Mouse (Mus musculus) forebrain, embryonic 15.5 days (tissue): Measurements from ENCODE around the gene Trim15. TPM values are rescaled to one million over a fixed set of nuclear protein-coding genes. Genes with fewer than 3 reads are reported as not detected.

Source experiments
- ATAC-seq: fragments of 200-750 bp; cut with Nextera tagmentation; replicated peaks from 2 replicates; pipeline ENCODE4 v1.8.0; 2017; ENCODE audit warnings: mild to moderate bottlenecking, moderate TSS enrichment, moderate library complexity
- H3K27ac ChIP-seq: fragments of 300-500 bp; sonication (generic); replicated peaks from 2 replicates; pipeline ENCODE4 v1.5.1; 2015; ENCODE audit warnings: mild to moderate bottlenecking, inconsistent platforms
- H3K27me3 ChIP-seq: fragments of 300-500 bp; sonication (generic); 2 replicates; pipeline ENCODE4 v1.6.1; 2015; ENCODE audit warnings: inconsistent platforms
- H3K36me3 ChIP-seq: fragments of 300-500 bp; sonication (generic); 2 replicates; pipeline ENCODE4 v1.6.1; 2015; ENCODE audit warnings: mild to moderate bottlenecking, inconsistent platforms
- H3K4me1 ChIP-seq: fragments of 300-500 bp; sonication (generic); 2 replicates; pipeline ENCODE4 v1.6.1; 2015; ENCODE audit warnings: inconsistent platforms
- H3K4me2 ChIP-seq: fragments of 300-500 bp; sonication (generic); replicated peaks from 2 replicates; pipeline ENCODE4 v1.6.1; 2015; ENCODE audit warnings: mild to moderate bottlenecking, inconsistent platforms
- H3K4me3 ChIP-seq: fragments of 300-500 bp; sonication (generic); 2 replicates; pipeline ENCODE4 v1.5.1; 2015; ENCODE audit warnings: mild to moderate bottlenecking, inconsistent platforms
- H3K9ac ChIP-seq: fragments of 300-500 bp; sonication (generic); replicated peaks from 2 replicates; pipeline ENCODE4 v1.6.1; 2015; ENCODE audit warnings: mild to moderate bottlenecking, inconsistent platforms
- H3K9me3 ChIP-seq: fragments of 300-500 bp; sonication (generic); 2 replicates; pipeline ENCODE4 v1.6.1; 2016; ENCODE audit warnings: inconsistent platforms
- WGBS: fragments of 180-500 bp; shearing (Covaris S2); methylation state at CpG from one replicate; pipeline ENCODE4 v1.1.7; 2015; ENCODE audit warnings: mixed read lengths; 5-methylcytosine and 5-hydroxymethylcytosine counted together
- polyA plus RNA-seq: library from polyadenylated mRNA; unstranded; fragments of >200 nt; fragmentation: Nextera tagmentation; extraction: Ambion mirVana; gene quantifications from 2 replicates; pipeline ENCODE4 v1.2.1, GENCODE M21; 2015

Gene Trim15
- polyA plus RNA-seq, 1 experiment from 2014 or later: 0.18 TPM

GRCm38 (mm10) chr17:36861680-36862079, 5.3 kb downstream of the Trim15 start:
- ATAC-seq: no peak
- Histone ChIP-seq H3K4me1 (no peaks in the 10 kb centered on the region; the same call in 1 of the 2 replicates), H3K27ac (no peak overlapping the region), H3K9ac (no peak overlapping the region), H3K36me3 (peaks cover 29% of the 10 kb centered on the region), H3K9me3 (no peaks in the 10 kb centered on the region), H3K27me3 (no peaks in the 10 kb centered on the region), H3K4me3 (no peak overlapping the region), H3K4me2 (no peak overlapping the region)
- WGBS: 75% methylated on average over 2 of the region's 2 CpGs

- Histone ChIP-seq H3K36me3 (peaks cover 52% of the 10 kb centered on the region), H3K9me3 (no peaks in the 10 kb centered on the region)
These were observed 8.8 kb downstream of the Trim15 start for GRCm38 (mm10) chr17:36858181-36858580.

GRCm38 (mm10) chr17:36856236-36856635, 10.8 kb downstream of the Trim15 start:
- Histone ChIP-seq H3K36me3 (peaks cover 70% of the 10 kb centered on the region), H3K4me2 (no peak overlapping the region), H3K4me1 (no peaks in the 10 kb centered on the region), H3K9me3 (no peaks in the 10 kb centered on the region), H3K27me3 (no peaks in the 10 kb centered on the region), H3K27ac (no peak overlapping the region), H3K9ac (no peak overlapping the region), H3K4me3 (no peak overlapping the region)
- ATAC-seq: no peak
- WGBS: 91% methylated on average over 4 of the region's 4 CpGs

More at GRCm38 (mm10) chr17:36858181-36858580, 8.8 kb downstream of the Trim15 start:
- Histone ChIP-seq H3K27me3 (no peaks in the 10 kb centered on the region), H3K4me1 (no peaks in the 10 kb centered on the region), H3K4me3 (no peak overlapping the region), H3K4me2 (no peak overlapping the region), H3K27ac (no peak overlapping the region), H3K9ac (no peak overlapping the region)
- WGBS: 93% methylated on average over 3 of the region's 3 CpGs
- no peak for ATAC-seq

- H3K27ac ChIP-seq: no peak overlapping the region
- peaks cover 77% of the 10 kb centered on the region for H3K36me3 ChIP-seq
- H3K4me3 ChIP-seq: no peak overlapping the region
- 95% methylated on average over 3 of the region's 3 CpGs for WGBS
- no peak for ATAC-seq
- no peaks in the 10 kb centered on the region for H3K9me3 ChIP-seq
- no peaks in the 10 kb centered on the region for H3K27me3 ChIP-seq
- no peak overlapping the region for H3K4me2 ChIP-seq
- H3K9ac ChIP-seq: no peak overlapping the region
- no peaks in the 10 kb centered on the region for H3K4me1 ChIP-seq
These were observed 11.5 kb downstream of the Trim15 start for GRCm38 (mm10) chr17:36855484-36855883.

- H3K27ac ChIP-seq: no peak overlapping the region
- no peak overlapping the region for H3K9ac ChIP-seq
- no peak overlapping the region for H3K4me3 ChIP-seq
- H3K27me3 ChIP-seq: no peaks in the 10 kb centered on the region
- no peaks in the 10 kb centered on the region for H3K9me3 ChIP-seq
- no peaks in the 10 kb centered on the region for H3K4me1 ChIP-seq
- 95% methylated on average over 5 of the region's 5 CpGs for WGBS
- ATAC-seq: no peak
- no peak overlapping the region for H3K4me2 ChIP-seq
- H3K36me3 ChIP-seq: peaks cover 48% of the 10 kb centered on the region
These were observed 15.4 kb downstream of the Trim15 start for GRCm38 (mm10) chr17:36851627-36852026.

GRCm38 (mm10) chr17:36851200-36851599, 15.8 kb downstream of the Trim15 start:
- Histone ChIP-seq H3K36me3 (peaks cover 44% of the 10 kb centered on the region), H3K4me2 (no peak overlapping the region), H3K9ac (no peak overlapping the region), H3K27ac (no peak overlapping the region), H3K4me3 (no peak overlapping the region), H3K27me3 (no peaks in the 10 kb centered on the region), H3K9me3 (no peaks in the 10 kb centered on the region), H3K4me1 (no peaks in the 10 kb centered on the region)
- ATAC-seq: no peak
- WGBS: 86% methylated on average over 5 of the region's 5 CpGs

- Histone ChIP-seq H3K9me3 (no peaks in the 10 kb centered on the region), H3K4me1 (no peaks in the 10 kb centered on the region), H3K27ac (no peak overlapping the region), H3K36me3 (peaks cover 37% of the 10 kb centered on the region), H3K9ac (no peak overlapping the region), H3K4me2 (no peak overlapping the region), H3K4me3 (no peak overlapping the region), H3K27me3 (no peaks in the 10 kb centered on the region)
- WGBS: 87% methylated on average over 2 of the region's 2 CpGs
- ATAC-seq: no peak
These were observed 17.0 kb downstream of the Trim15 start for GRCm38 (mm10) chr17:36849992-36850391.

GRCm38 (mm10) chr17:36848911-36849310, 18.1 kb downstream of the Trim15 start:
- Histone ChIP-seq H3K27me3 (no peaks in the 10 kb centered on the region), H3K9me3 (no peaks in the 10 kb centered on the region), H3K9ac (no peak overlapping the region), H3K4me3 (no peak overlapping the region), H3K36me3 (peaks cover 27% of the 10 kb centered on the region), H3K4me1 (no peaks in the 10 kb centered on the region), H3K27ac (no peak overlapping the region), H3K4me2 (no peak overlapping the region)
- WGBS: 85% methylated on average over 5 of the region's 5 CpGs
- no peak for ATAC-seq

- H3K4me3 ChIP-seq: no peak overlapping the region
These were observed 22.3 kb downstream of the Trim15 start for GRCm38 (mm10) chr17:36844725-36845124.

GRCm38 (mm10) chr17:36844286-36844719, 22.7 kb downstream of the Trim15 start:
- Histone ChIP-seq H3K27me3 (no peaks in the 10 kb centered on the region), H3K36me3 (no peaks in the 10 kb centered on the region), H3K27ac (no peak overlapping the region), H3K9ac (no peak overlapping the region), H3K4me2 (no peak overlapping the region), H3K4me3 (no peak overlapping the region), H3K4me1 (no peaks in the 10 kb centered on the region), H3K9me3 (no peaks in the 10 kb centered on the region)
- no peak for ATAC-seq

More at GRCm38 (mm10) chr17:36844725-36845124, 22.3 kb downstream of the Trim15 start:
- WGBS: 75% methylated on average over 1 of the region's 1 CpGs
- Histone ChIP-seq H3K27ac (no peak overlapping the region), H3K4me2 (no peak overlapping the region), H3K9me3 (no peaks in the 10 kb centered on the region), H3K9ac (no peak overlapping the region), H3K36me3 (no peaks in the 10 kb centered on the region), H3K27me3 (no peaks in the 10 kb centered on the region), H3K4me1 (no peaks in the 10 kb centered on the region)
- no peak for ATAC-seq

GRCm38 (mm10) chr17:36843696-36844095, 23.3 kb downstream of the Trim15 start:
- H3K9ac ChIP-seq: no peak overlapping the region
- no peak overlapping the region for H3K4me3 ChIP-seq
- H3K4me2 ChIP-seq: no peak overlapping the region
- ATAC-seq: no peak
- no peaks in the 10 kb centered on the region for H3K9me3 ChIP-seq
- H3K27ac ChIP-seq: no peak overlapping the region
- H3K27me3 ChIP-seq: no peaks in the 10 kb centered on the region
- peaks cover under 1% of the 10 kb centered on the region; the same call in 1 of the 2 replicates for H3K4me1 ChIP-seq
- no peaks in the 10 kb centered on the region for H3K36me3 ChIP-seq
- 82% methylated on average over 7 of the region's 7 CpGs for WGBS

- no peak overlapping the region for H3K9ac ChIP-seq
- H3K4me2 ChIP-seq: no peak overlapping the region
- H3K4me1 ChIP-seq: peaks cover 19% of the 10 kb centered on the region
- H3K9me3 ChIP-seq: no peaks in the 10 kb centered on the region
- H3K27ac ChIP-seq: no peak overlapping the region
- H3K27me3 ChIP-seq: no peaks in the 10 kb centered on the region
- ATAC-seq: no peak
- H3K4me3 ChIP-seq: no peak overlapping the region
- no peaks in the 10 kb centered on the region for H3K36me3 ChIP-seq
These were observed 26.0 kb downstream of the Trim15 start for GRCm38 (mm10) chr17:36840961-36841445.

- WGBS: 84% methylated on average over 3 of the region's 3 CpGs
- Histone ChIP-seq H3K4me2 (no peak overlapping the region), H3K36me3 (no peaks in the 10 kb centered on the region), H3K9ac (no peak overlapping the region), H3K4me3 (no peak overlapping the region), H3K9me3 (no peaks in the 10 kb centered on the region), H3K27me3 (no peaks in the 10 kb centered on the region), H3K4me1 (peaks cover 21% of the 10 kb centered on the region), H3K27ac (no peak overlapping the region)
- ATAC-seq: no peak
These were observed 27.1 kb downstream of the Trim15 start for GRCm38 (mm10) chr17:36839931-36840330.
